Mouse (Mus musculus) midbrain, embryonic 13.5 days (tissue): ENCODE results near the gene Mindy4. TPM values are rescaled to one million over a fixed set of nuclear protein-coding genes. Genes with fewer than 3 reads are reported as not detected.

Source experiments
- ATAC-seq: fragments of 200-750 bp; cut with Nextera tagmentation; 2 replicates; pipeline ENCODE4 v1.8.0; 2017; ENCODE audit warnings: mild to moderate bottlenecking, moderate TSS enrichment, moderate library complexity
- H3K27ac ChIP-seq: fragments of 300-500 bp; sonication (generic); 2 replicates; pipeline ENCODE4 v1.5.1; 2015; ENCODE audit warnings: inconsistent platforms, mild to moderate bottlenecking, moderate library complexity
- H3K27me3 ChIP-seq: fragments of 300-500 bp; sonication (generic); 2 replicates; pipeline ENCODE4 v1.6.1; 2015; ENCODE audit warnings: mild to moderate bottlenecking, inconsistent platforms
- H3K36me3 ChIP-seq: fragments of 300-500 bp; sonication (generic); 2 replicates; pipeline ENCODE4 v1.6.1; 2015; ENCODE audit warnings: mild to moderate bottlenecking, inconsistent platforms
- H3K4me1 ChIP-seq: fragments of 300-500 bp; sonication (generic); replicated peaks from 2 replicates; pipeline ENCODE4 v1.6.1; 2015; ENCODE audit warnings: inconsistent platforms
- H3K4me2 ChIP-seq: fragments of 300-500 bp; sonication (generic); replicated peaks from 2 replicates; pipeline ENCODE4 v1.6.1; 2015; ENCODE audit warnings: moderate library complexity, mild to moderate bottlenecking, inconsistent platforms
- H3K4me3 ChIP-seq: fragments of 300-500 bp; sonication (generic); replicated peaks from 2 replicates; pipeline ENCODE4 v1.5.1; 2015; ENCODE audit warnings: mild to moderate bottlenecking, inconsistent platforms
- H3K9ac ChIP-seq: fragments of 300-500 bp; sonication (generic); replicated peaks from 2 replicates; pipeline ENCODE4 v1.6.1; 2015; ENCODE audit warnings: mild to moderate bottlenecking, inconsistent platforms
- H3K9me3 ChIP-seq: fragments of 300-500 bp; sonication (generic); 2 replicates; pipeline ENCODE4 v1.6.1; 2016; ENCODE audit warnings: mild to moderate bottlenecking, inconsistent platforms
- WGBS: fragments of 180-500 bp; shearing (Covaris S2); methylation state at CpG from one replicate; pipeline ENCODE4 v1.1.7; 2015; 5-methylcytosine and 5-hydroxymethylcytosine counted together
- polyA plus RNA-seq: library from polyadenylated mRNA; unstranded; fragments of >200 nt; fragmentation: Nextera tagmentation; extraction: Ambion mirVana; gene quantifications from 2 replicates; pipeline ENCODE4 v1.2.1, GENCODE M21; 2015

The Mindy4 gene
- polyA plus RNA-seq, 1 experiment from 2014 or later: 11.6 TPM

DNA sequence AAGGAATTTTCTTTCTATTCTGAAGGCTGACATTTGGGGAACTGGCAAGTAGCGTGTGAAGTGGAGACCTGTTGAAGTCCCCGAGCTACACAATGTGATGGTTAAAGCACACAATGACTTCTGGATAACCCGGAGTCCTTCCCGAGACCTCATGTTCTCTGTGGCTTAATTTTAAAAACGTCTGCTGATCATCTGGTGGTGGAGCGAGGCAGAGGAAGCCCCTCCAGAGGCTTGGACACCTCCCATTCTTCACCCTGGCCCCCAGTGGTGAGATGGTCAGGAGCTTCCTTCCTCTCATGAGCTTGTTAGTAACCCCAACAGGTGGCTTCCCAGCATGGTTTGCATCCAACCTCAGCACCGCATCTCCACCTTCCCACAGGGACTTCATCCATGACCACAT is 43.3 kb downstream of the Mindy4 start:
- Histone ChIP-seq H3K9ac (no peak overlapping the region), H3K27ac (no peak overlapping the region), H3K4me1 (no peaks in the 10 kb centered on the region), H3K4me2 (no peak overlapping the region), H3K36me3 (peaks cover 11% of the 10 kb centered on the region), H3K9me3 (no peaks in the 10 kb centered on the region), H3K27me3 (no peaks in the 10 kb centered on the region), H3K4me3 (no peak overlapping the region)
- 93% methylated on average over 7 of the region's 7 CpGs for WGBS
- ATAC-seq: no peak

- Histone ChIP-seq H3K4me2 (no peak overlapping the region), H3K27ac (no peak overlapping the region), H3K9ac (no peak overlapping the region), H3K27me3 (no peaks in the 10 kb centered on the region), H3K9me3 (no peaks in the 10 kb centered on the region), H3K4me3 (no peak overlapping the region), H3K36me3 (peaks cover 11% of the 10 kb centered on the region), H3K4me1 (no peaks in the 10 kb centered on the region)
- 94% methylated on average over 12 of the region's 12 CpGs for WGBS
- ATAC-seq: no peak
Observed at GRCm38 (mm10) chr6:55246911-55247438, 43.8 kb downstream of the Mindy4 start.

DNA sequence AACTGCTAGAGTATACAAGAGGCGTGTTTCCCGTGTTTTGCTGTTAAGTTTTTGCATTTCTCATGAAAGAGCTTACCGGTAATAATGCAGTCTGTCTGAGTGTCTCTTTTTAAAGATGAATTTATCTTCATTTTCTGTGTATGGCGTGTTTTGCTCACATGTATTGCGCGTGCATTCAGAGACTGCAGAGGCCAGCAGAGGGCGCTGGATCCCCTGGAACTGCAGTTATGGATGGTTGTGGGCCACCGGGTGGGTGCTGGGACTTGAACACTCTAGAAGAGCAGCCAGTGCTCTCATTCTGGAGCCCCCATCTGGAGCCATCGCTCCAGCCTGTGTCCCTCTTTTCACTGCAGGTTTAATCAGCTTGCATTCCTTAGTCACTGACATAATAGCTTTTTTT is 46.1 kb downstream of the Mindy4 start:
- Histone ChIP-seq H3K9me3 (no peaks in the 10 kb centered on the region), H3K4me2 (no peak overlapping the region), H3K9ac (no peak overlapping the region), H3K27me3 (no peaks in the 10 kb centered on the region), H3K27ac (no peak overlapping the region), H3K4me1 (no peaks in the 10 kb centered on the region), H3K4me3 (no peak overlapping the region), H3K36me3 (peaks cover 11% of the 10 kb centered on the region)
- 90% methylated on average over 9 of the region's 9 CpGs for WGBS
- ATAC-seq: no peak

GRCm38 (mm10) chr6:55250809-55251208 is 47.6 kb downstream of the Mindy4 start:
- WGBS: 86% methylated on average over 11 of the region's 11 CpGs
- Histone ChIP-seq H3K9me3 (no peaks in the 10 kb centered on the region), H3K4me1 (no peaks in the 10 kb centered on the region), H3K36me3 (peaks cover 6% of the 10 kb centered on the region), H3K4me2 (no peak overlapping the region), H3K27ac (no peak overlapping the region), H3K4me3 (no peak overlapping the region), H3K9ac (no peak overlapping the region), H3K27me3 (no peaks in the 10 kb centered on the region)
- ATAC-seq: no peak

DNA sequence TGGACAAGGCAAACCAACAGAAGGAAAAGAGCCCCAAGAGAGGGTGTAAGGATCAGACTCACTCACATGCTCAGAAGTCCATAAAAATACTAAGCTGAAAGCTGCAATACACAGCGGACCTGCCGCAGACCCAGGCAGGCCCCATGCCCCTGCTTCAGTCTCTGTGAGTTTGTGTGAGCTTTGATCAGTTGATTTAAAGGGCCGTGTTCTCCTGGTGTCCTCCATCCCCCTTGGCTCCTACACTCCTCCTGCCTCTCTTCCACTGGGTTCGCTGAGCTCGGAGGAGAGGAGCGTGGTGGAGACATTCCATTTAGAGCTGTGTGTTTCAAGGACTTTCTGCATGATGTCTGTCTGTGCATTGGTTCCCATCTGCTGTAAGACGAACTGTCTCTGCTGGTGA is 48.4 kb downstream of the Mindy4 start:
- Histone ChIP-seq H3K9me3 (no peaks in the 10 kb centered on the region), H3K4me2 (no peak overlapping the region), H3K27me3 (no peaks in the 10 kb centered on the region), H3K27ac (no peak overlapping the region), H3K4me3 (no peak overlapping the region), H3K4me1 (no peaks in the 10 kb centered on the region), H3K9ac (no peak overlapping the region), H3K36me3 (peaks cover 2% of the 10 kb centered on the region)
- ATAC-seq: no peak
- 97% methylated on average over 7 of the region's 7 CpGs for WGBS

DNA sequence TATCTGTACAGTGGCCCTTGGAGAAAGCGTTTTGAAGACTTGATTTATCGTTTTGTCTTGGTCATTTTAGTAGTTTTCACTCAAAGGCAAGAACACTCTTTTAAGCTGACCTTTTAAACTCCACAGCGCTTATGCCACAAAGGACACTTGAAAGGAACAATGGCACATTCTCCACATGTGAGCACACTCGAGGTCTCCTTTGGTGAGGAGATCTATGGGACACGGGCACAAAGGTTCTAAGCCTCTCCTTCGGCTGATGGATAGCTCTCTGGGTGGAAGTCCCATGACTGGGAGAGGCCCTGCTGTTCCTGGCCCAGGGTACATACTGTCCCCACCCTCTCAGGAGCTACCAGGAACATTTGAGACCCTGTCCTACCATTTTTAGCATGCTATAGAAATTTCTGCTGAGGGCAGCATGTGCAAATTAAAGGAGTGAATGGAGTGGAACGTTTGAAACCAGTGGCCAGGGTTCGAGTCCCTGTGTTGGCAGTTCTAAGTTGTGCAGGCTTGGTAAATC is 49.6 kb downstream of the Mindy4 start:
- peaks cover 6% of the 10 kb centered on the region; the same call in 1 of the 2 replicates for H3K36me3 ChIP-seq
- H3K27me3 ChIP-seq: no peaks in the 10 kb centered on the region
- no peak overlapping the region for H3K4me3 ChIP-seq
- no peak for ATAC-seq
- no peaks in the 10 kb centered on the region for H3K9me3 ChIP-seq
- H3K9ac ChIP-seq: no peak overlapping the region
- no peak overlapping the region for H3K27ac ChIP-seq
- H3K4me1 ChIP-seq: no peaks in the 10 kb centered on the region
- 64% methylated on average over 8 of the region's 8 CpGs for WGBS
- no peak overlapping the region for H3K4me2 ChIP-seq

DNA sequence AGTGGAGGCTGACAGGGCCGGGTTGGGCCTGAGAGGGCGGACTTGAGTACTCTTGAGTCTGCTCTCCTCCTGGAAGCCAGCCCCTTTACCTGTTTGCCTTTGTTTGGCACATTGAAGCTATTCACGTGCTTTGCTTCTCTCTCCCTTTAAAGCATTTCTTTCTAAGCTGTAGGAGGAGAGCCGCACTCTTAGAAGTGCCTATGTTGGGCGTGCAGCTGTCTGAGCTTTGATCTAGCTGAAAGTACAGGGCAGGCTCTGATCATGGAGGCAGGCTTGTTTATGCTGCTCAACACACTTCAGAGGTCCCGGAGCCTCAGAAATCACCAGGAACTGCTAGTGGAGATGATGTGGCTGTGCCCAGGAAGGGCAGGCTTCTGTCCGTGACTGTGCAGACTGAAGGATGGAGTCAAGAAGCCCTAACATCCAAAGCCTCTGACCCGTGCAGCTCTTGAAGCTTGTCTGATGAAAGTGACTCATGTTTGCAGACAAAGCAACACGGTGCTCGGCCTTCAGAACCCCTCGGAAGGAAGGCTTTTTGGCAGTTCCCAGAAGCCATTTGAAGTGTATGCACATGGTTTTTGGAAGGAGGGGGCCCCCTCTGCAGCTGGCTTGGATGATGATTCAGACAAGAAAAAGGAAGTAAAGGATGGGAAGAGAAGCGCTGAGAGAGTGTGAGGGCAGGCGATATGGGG is 53.5 kb downstream of the Mindy4 start:
- Histone ChIP-seq H3K27me3 (no peaks in the 10 kb centered on the region), H3K4me1 (no peaks in the 10 kb centered on the region), H3K4me3 (no peak overlapping the region), H3K4me2 (no peak overlapping the region), H3K9me3 (no peaks in the 10 kb centered on the region), H3K27ac (no peak overlapping the region), H3K36me3 (peaks cover 6% of the 10 kb centered on the region; the same call in 1 of the 2 replicates), H3K9ac (no peak overlapping the region)
- WGBS: 84% methylated on average over 13 of the region's 13 CpGs
- peak; percentile 51; the same call in 1 of the 2 replicates for ATAC-seq

DNA sequence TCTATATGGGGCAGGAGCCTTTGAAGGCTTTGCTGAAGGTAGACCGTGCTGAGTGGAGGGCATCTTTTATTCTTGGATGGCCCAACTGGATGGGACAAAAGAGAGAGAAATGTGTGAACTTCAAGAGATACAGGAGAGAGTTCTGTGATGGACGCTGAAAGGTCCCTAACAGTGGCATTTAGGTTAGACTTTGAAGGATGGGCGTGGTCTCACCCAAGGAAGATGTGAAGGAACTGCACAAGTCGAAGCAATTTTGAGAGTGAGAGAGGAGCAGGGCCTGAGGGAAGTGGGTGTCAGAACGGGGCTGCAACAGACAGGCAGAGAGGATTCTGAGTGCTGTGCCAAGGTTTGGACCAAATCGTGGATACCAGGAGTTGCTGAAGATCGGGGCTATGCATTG is 54.1 kb downstream of the Mindy4 start:
- no peaks in the 10 kb centered on the region for H3K9me3 ChIP-seq
- no peak overlapping the region for H3K27ac ChIP-seq
- H3K4me3 ChIP-seq: no peak overlapping the region
- H3K27me3 ChIP-seq: no peaks in the 10 kb centered on the region
- H3K4me1 ChIP-seq: no peaks in the 10 kb centered on the region
- H3K36me3 ChIP-seq: peaks cover 6% of the 10 kb centered on the region; the same call in 1 of the 2 replicates
- no peak for ATAC-seq
- WGBS: 93% methylated on average over 7 of the region's 7 CpGs
- no peak overlapping the region for H3K9ac ChIP-seq
- no peak overlapping the region for H3K4me2 ChIP-seq

DNA sequence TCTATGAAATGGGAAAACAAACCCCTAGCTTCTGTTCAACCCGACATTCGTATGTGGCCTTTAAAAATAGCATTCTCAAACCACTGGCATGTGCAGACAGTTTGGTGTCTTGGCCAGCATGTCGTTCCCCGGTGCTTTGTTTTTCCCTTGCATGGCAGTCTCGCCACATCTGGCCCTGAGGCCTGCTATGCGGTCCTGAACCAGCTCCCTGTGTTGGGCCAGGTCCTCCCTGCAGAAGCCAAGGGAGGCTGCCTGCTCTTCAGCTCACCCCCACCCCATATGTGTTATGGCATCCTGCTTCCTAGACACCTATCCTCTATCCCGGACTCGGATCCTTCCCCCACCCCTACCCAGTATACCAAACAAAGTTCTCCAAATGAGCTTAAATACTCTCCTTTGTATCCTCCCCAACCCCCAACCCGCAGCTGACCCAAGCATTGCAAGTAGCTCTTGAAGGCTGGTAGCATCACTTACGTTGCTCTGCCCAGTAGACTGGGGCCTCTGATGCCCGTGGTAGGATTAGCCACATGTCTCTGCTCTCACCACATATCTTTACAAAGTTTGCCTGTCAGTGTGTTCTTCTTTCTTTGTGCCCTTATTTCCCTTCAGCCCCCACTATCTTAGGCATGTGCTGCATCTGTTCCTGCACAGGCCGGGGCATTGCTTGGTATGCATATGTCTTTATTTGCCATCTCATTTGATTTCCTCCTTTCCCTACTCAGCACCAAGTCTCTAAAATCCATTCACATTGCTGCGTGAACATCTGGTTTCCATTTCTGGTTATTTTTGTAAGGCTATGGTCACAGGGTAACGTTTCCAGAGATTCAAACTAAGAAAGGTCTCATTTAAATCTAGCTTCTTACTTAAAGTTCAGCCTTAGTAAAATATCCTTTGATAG is 55.5 kb downstream of the Mindy4 start:
- no peak overlapping the region for H3K9ac ChIP-seq
- H3K4me2 ChIP-seq: no peak overlapping the region
- no peaks in the 10 kb centered on the region for H3K27me3 ChIP-seq
- H3K4me3 ChIP-seq: no peak overlapping the region
- no peak for ATAC-seq
- peaks cover 16% of the 10 kb centered on the region for H3K36me3 ChIP-seq
- 78% methylated on average over 14 of the region's 14 CpGs for WGBS
- H3K9me3 ChIP-seq: no peaks in the 10 kb centered on the region
- H3K4me1 ChIP-seq: no peaks in the 10 kb centered on the region
- H3K27ac ChIP-seq: no peak overlapping the region

DNA sequence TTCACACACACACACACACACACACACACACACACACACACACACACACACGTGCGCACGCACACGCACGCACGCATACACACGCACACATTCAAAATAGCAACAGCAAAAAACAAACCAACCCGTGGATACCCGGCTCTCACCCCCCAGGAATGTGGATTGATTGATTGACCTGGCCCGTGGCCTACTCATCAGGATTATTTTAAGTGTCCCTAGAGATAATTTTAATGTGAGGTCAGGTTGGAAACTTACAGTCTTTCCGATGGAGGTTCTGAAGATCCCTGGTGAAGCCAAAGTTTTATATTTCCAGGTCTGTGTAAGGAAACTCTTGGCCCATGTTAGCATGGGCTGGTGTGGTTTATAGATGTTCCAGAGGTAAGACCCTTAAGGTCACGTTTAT is 59.0 kb downstream of the Mindy4 start:
- 91% methylated on average over 12 of the region's 12 CpGs for WGBS
- H3K4me2 ChIP-seq: no peak overlapping the region

GRCm38 (mm10) chr6:55263490-55264046 is 60.4 kb downstream of the Mindy4 start:
- H3K36me3 ChIP-seq: peaks cover 17% of the 10 kb centered on the region
- no peak overlapping the region; the same call in 1 of the 2 replicates for H3K27ac ChIP-seq
- no peak overlapping the region for H3K4me3 ChIP-seq
- H3K4me2 ChIP-seq: no peak overlapping the region
- no peak overlapping the region for H3K9ac ChIP-seq
- WGBS: 87% methylated on average over 5 of the region's 5 CpGs
- no peak for ATAC-seq
- H3K4me1 ChIP-seq: no peaks in the 10 kb centered on the region
- H3K27me3 ChIP-seq: no peaks in the 10 kb centered on the region
- no peaks in the 10 kb centered on the region for H3K9me3 ChIP-seq

More for the DNA sequence above, 59.0 kb downstream of the Mindy4 start:
- no peaks in the 10 kb centered on the region for H3K27me3 ChIP-seq
- H3K9me3 ChIP-seq: no peaks in the 10 kb centered on the region
- no peak overlapping the region for H3K27ac ChIP-seq
- H3K36me3 ChIP-seq: peaks cover 21% of the 10 kb centered on the region
- no peak for ATAC-seq
- no peak overlapping the region for H3K4me3 ChIP-seq
- no peaks in the 10 kb centered on the region for H3K4me1 ChIP-seq
- no peak overlapping the region for H3K9ac ChIP-seq
